Mouse (Mus musculus): ENCODE data around the gene Rbms2. TPM values are rescaled to one million over a fixed set of nuclear protein-coding genes. Genes with fewer than 3 reads are reported as not detected.

The Rbms2 gene
- polyA plus RNA-seq, 1 experiment from 2014 or later, result 19.5 TPM

GRCm38 (mm10) chr10:128153978-128154377 lies 26.1 kb downstream of the Rbms2 start:
- H3K9me3 ChIP-seq (ENCODE audit: control insufficient read depth, low read length), result no peaks in the 10 kb centered on the region
- no peak overlapping the region for H3K4me2 ChIP-seq (replicated peaks; ENCODE audit: low read depth, low read length)
- H3K27me3 ChIP-seq (ENCODE audit: control insufficient read depth, insufficient read depth, low read length), result no peaks in the 10 kb centered on the region
- H3K4me1 ChIP-seq (replicated peaks; ENCODE audit: control insufficient read depth, insufficient read depth, low read length), result no peaks in the 10 kb centered on the region
- H3K27ac ChIP-seq (ENCODE audit: low read depth, low read length), result no peak overlapping the region
- DNase-seq (ENCODE audit: low spot score) (no peak), ATAC-seq (ENCODE audit: low FRiP score) (no peak)
- H3K4me3 ChIP-seq (ENCODE audit: low read depth, low read length), result no peak overlapping the region
- H3K9ac ChIP-seq (ENCODE audit: low read depth, low read length), result no peak overlapping the region
- no peaks in the 10 kb centered on the region for H3K36me3 ChIP-seq (ENCODE audit: control insufficient read depth, insufficient read depth, low read length)
- WGBS, result 86% methylated on average over 3 of the region's 3 CpGs

GRCm38 (mm10) chr10:128150941-128151340 lies 29.2 kb downstream of the Rbms2 start:
- no peak for DNase-seq (ENCODE audit: low spot score)
- Histone ChIP-seq H3K4me2 (replicated peaks; ENCODE audit: low read depth, low read length) (no peak overlapping the region), H3K9me3 (ENCODE audit: control insufficient read depth, low read length) (no peaks in the 10 kb centered on the region), H3K4me3 (ENCODE audit: low read depth, low read length) (no peak overlapping the region), H3K27me3 (ENCODE audit: control insufficient read depth, insufficient read depth, low read length) (no peaks in the 10 kb centered on the region), H3K9ac (ENCODE audit: low read depth, low read length) (no peak overlapping the region), H3K4me1 (replicated peaks; ENCODE audit: control insufficient read depth, insufficient read depth, low read length) (no peaks in the 10 kb centered on the region), H3K27ac (ENCODE audit: low read depth, low read length) (no peak overlapping the region), H3K36me3 (ENCODE audit: control insufficient read depth, insufficient read depth, low read length) (no peaks in the 10 kb centered on the region)
- no peak for ATAC-seq (ENCODE audit: low FRiP score)
- 84% methylated on average over 14 of the region's 14 CpGs for WGBS

GRCm38 (mm10) chr10:128149592-128149991 lies 30.5 kb downstream of the Rbms2 start:
- Histone ChIP-seq H3K4me3 (ENCODE audit: low read depth, low read length) (no peak overlapping the region), H3K9ac (ENCODE audit: low read depth, low read length) (no peak overlapping the region), H3K4me1 (replicated peaks; ENCODE audit: control insufficient read depth, insufficient read depth, low read length) (no peaks in the 10 kb centered on the region), H3K27ac (ENCODE audit: low read depth, low read length) (0 out of 2 replicates have a peak overlapping the region, but pooled peaks have one; percentile 7), H3K4me2 (replicated peaks; ENCODE audit: low read depth, low read length) (no peak overlapping the region), H3K36me3 (ENCODE audit: control insufficient read depth, insufficient read depth, low read length) (no peaks in the 10 kb centered on the region), H3K9me3 (ENCODE audit: control insufficient read depth, low read length) (no peaks in the 10 kb centered on the region), H3K27me3 (ENCODE audit: control insufficient read depth, insufficient read depth, low read length) (no peaks in the 10 kb centered on the region)
- no peak for ATAC-seq (ENCODE audit: low FRiP score)
- WGBS, result 6% methylated on average over 5 of the region's 5 CpGs
- peak; percentile 53 for DNase-seq (ENCODE audit: low spot score)

- no peak for ATAC-seq (ENCODE audit: low FRiP score)
- DNase-seq (ENCODE audit: low spot score), result no peak
- H3K4me3 ChIP-seq (ENCODE audit: low read depth, low read length), result no peak overlapping the region
- 0 out of 2 replicates have a peak overlapping the region, but pooled peaks have one; percentile 7 for H3K27ac ChIP-seq (ENCODE audit: low read depth, low read length)
- WGBS, result 91% methylated on average over 5 of the region's 5 CpGs
- H3K4me2 ChIP-seq (replicated peaks; ENCODE audit: low read depth, low read length), result no peak overlapping the region
- no peaks in the 10 kb centered on the region for H3K36me3 ChIP-seq (ENCODE audit: control insufficient read depth, insufficient read depth, low read length)
- H3K4me1 ChIP-seq (replicated peaks; ENCODE audit: control insufficient read depth, insufficient read depth, low read length), result no peaks in the 10 kb centered on the region
- no peaks in the 10 kb centered on the region for H3K9me3 ChIP-seq (ENCODE audit: control insufficient read depth, low read length)
- no peaks in the 10 kb centered on the region for H3K27me3 ChIP-seq (ENCODE audit: control insufficient read depth, insufficient read depth, low read length)
- no peak overlapping the region for H3K9ac ChIP-seq (ENCODE audit: low read depth, low read length)
Measured at GRCm38 (mm10) chr10:128148789-128149365, 31.2 kb downstream of the Rbms2 start.

GRCm38 (mm10) chr10:128144961-128145360 lies 35.1 kb downstream of the Rbms2 start:
- Histone ChIP-seq H3K27ac (ENCODE audit: low read depth, low read length) (no peak overlapping the region), H3K36me3 (ENCODE audit: control insufficient read depth, insufficient read depth, low read length) (no peaks in the 10 kb centered on the region), H3K4me2 (replicated peaks; ENCODE audit: low read depth, low read length) (no peak overlapping the region), H3K4me3 (ENCODE audit: low read depth, low read length) (no peak overlapping the region), H3K4me1 (replicated peaks; ENCODE audit: control insufficient read depth, insufficient read depth, low read length) (no peaks in the 10 kb centered on the region), H3K27me3 (ENCODE audit: control insufficient read depth, insufficient read depth, low read length) (no peaks in the 10 kb centered on the region), H3K9me3 (ENCODE audit: control insufficient read depth, low read length) (no peaks in the 10 kb centered on the region), H3K9ac (ENCODE audit: low read depth, low read length) (no peak overlapping the region)
- DNase-seq (ENCODE audit: low spot score) (no peak), ATAC-seq (ENCODE audit: low FRiP score) (no peak)
- WGBS, result 79% methylated on average over 2 of the region's 2 CpGs

- Histone ChIP-seq H3K4me3 (ENCODE audit: low read depth, low read length) (no peak overlapping the region), H3K36me3 (ENCODE audit: control insufficient read depth, insufficient read depth, low read length) (no peaks in the 10 kb centered on the region), H3K9me3 (ENCODE audit: control insufficient read depth, low read length) (no peaks in the 10 kb centered on the region), H3K4me1 (replicated peaks; ENCODE audit: control insufficient read depth, insufficient read depth, low read length) (no peaks in the 10 kb centered on the region), H3K27me3 (ENCODE audit: control insufficient read depth, insufficient read depth, low read length) (no peaks in the 10 kb centered on the region), H3K4me2 (replicated peaks; ENCODE audit: low read depth, low read length) (no peak overlapping the region), H3K9ac (ENCODE audit: low read depth, low read length) (no peak overlapping the region), H3K27ac (ENCODE audit: low read depth, low read length) (no peak overlapping the region)
- 75% methylated on average over 4 of the region's 4 CpGs for WGBS
- DNase-seq (ENCODE audit: low spot score) (no peak), ATAC-seq (ENCODE audit: low FRiP score) (no peak)
Measured at GRCm38 (mm10) chr10:128143659-128144058, 36.4 kb downstream of the Rbms2 start.

- Histone ChIP-seq H3K36me3 (ENCODE audit: control insufficient read depth, insufficient read depth, low read length) (no peaks in the 10 kb centered on the region), H3K9me3 (ENCODE audit: control insufficient read depth, low read length) (no peaks in the 10 kb centered on the region), H3K4me2 (replicated peaks; ENCODE audit: low read depth, low read length) (no peak overlapping the region), H3K27ac (ENCODE audit: low read depth, low read length) (no peak overlapping the region), H3K4me3 (ENCODE audit: low read depth, low read length) (no peak overlapping the region), H3K4me1 (replicated peaks; ENCODE audit: control insufficient read depth, insufficient read depth, low read length) (no peaks in the 10 kb centered on the region), H3K9ac (ENCODE audit: low read depth, low read length) (no peak overlapping the region), H3K27me3 (ENCODE audit: control insufficient read depth, insufficient read depth, low read length) (no peaks in the 10 kb centered on the region)
- ATAC-seq (ENCODE audit: low FRiP score) (no peak), DNase-seq (ENCODE audit: low spot score) (no peak)
- WGBS, result 64% methylated on average over 2 of the region's 2 CpGs
Measured at GRCm38 (mm10) chr10:128142165-128142564, 37.9 kb downstream of the Rbms2 start.

- peak; percentile 69 for DNase-seq (ENCODE audit: low spot score)
- no peaks in the 10 kb centered on the region for H3K27me3 ChIP-seq (ENCODE audit: control insufficient read depth, insufficient read depth, low read length)
- no peak for ATAC-seq (ENCODE audit: low FRiP score)
- 69% methylated on average over 12 of the region's 12 CpGs for WGBS
- no peak overlapping the region for H3K9ac ChIP-seq (ENCODE audit: low read depth, low read length)
- H3K4me1 ChIP-seq (replicated peaks; ENCODE audit: control insufficient read depth, insufficient read depth, low read length), result no peaks in the 10 kb centered on the region
- no peaks in the 10 kb centered on the region for H3K9me3 ChIP-seq (ENCODE audit: control insufficient read depth, low read length)
- H3K27ac ChIP-seq (ENCODE audit: low read depth, low read length), result no peak overlapping the region
- H3K4me2 ChIP-seq (replicated peaks; ENCODE audit: low read depth, low read length), result no peak overlapping the region
- no peaks in the 10 kb centered on the region for H3K36me3 ChIP-seq (ENCODE audit: control insufficient read depth, insufficient read depth, low read length)
- H3K4me3 ChIP-seq (ENCODE audit: low read depth, low read length), result no peak overlapping the region
Measured at GRCm38 (mm10) chr10:128140236-128140952, 39.7 kb downstream of the Rbms2 start.

- Histone ChIP-seq H3K4me1 (replicated peaks; ENCODE audit: control insufficient read depth, insufficient read depth, low read length) (no peaks in the 10 kb centered on the region), H3K9ac (ENCODE audit: low read depth, low read length) (no peak overlapping the region), H3K4me2 (replicated peaks; ENCODE audit: low read depth, low read length) (no peak overlapping the region), H3K36me3 (ENCODE audit: control insufficient read depth, insufficient read depth, low read length) (no peaks in the 10 kb centered on the region), H3K27me3 (ENCODE audit: control insufficient read depth, insufficient read depth, low read length) (no peaks in the 10 kb centered on the region), H3K4me3 (ENCODE audit: low read depth, low read length) (no peak overlapping the region), H3K27ac (ENCODE audit: low read depth, low read length) (no peak overlapping the region), H3K9me3 (ENCODE audit: control insufficient read depth, low read length) (no peaks in the 10 kb centered on the region)
- no peak for ATAC-seq (ENCODE audit: low FRiP score)
- 90% methylated on average over 6 of the region's 6 CpGs for WGBS
- DNase-seq (ENCODE audit: low spot score), result no peak
Measured at GRCm38 (mm10) chr10:128135374-128135773, 44.7 kb downstream of the Rbms2 start.

All from hindbrain, embryonic 11.5 days (tissue).